Mouse (Mus musculus) testis, postnatal 10 days (tissue): ENCODE data around the gene Aacs.
A peak's percentile ranks its signal among the peaks of the same experiment; 100 is the strongest.
"Not testable (repeated sequence)": the region's sequence is repeated elsewhere in the genome, so short reads cannot be mapped to it uniquely, and the experiment has no call there.

ENCODE experiments used
- DNase-seq: peaks from one replicate; pipeline ENCODE4 v3.0.0; 2021; ENCODE audit warnings: low spot score

Aacs gene

GRCm38 (mm10) chr5:125465701-125466106 is 9.9 kb upstream of the Aacs start:
- DNase-seq: peak; percentile 94

DNA sequence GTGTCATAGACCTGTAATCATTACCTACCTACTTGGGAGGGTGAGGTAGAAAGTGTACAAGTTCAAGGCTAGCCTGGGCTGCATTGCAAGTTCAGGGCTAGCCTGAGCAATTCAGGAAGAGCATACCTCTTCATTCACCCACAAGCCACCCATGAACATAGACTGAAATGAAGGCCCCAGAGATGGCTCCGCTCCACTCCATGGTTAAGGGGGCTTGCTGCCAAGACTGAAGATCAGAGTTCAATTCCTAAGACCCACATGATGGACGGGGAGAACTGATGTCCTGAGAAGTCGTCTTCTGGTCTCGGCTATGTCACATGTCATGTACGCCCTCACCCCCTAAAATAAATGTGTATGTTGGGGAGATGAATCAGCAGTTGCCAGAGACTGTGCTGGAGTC is 9.1 kb upstream of the Aacs start:
- DNase-seq: no peak

GRCm38 (mm10) chr5:125467261-125467660 is 8.4 kb upstream of the Aacs start:
- DNase-seq: no peak

DNA sequence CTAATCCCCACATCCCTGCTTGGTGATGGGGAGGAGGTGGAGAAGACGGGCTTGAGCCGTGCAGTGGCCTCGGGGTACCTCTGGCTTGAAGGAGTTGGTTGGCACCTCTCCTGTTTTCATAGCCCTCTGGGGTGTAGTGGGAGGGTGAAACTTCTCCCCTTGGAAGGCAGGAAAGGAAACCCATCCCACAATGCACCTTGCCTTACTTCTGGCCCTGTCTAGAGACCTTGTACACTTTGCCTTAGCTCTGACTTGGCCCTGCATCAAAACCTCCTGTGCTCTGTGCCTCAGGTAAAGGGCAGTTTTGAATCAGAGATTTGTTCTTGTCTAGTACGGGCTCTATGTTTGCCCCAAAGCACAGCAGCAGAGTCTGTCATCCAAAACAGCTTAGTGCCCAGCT is 4.9 kb upstream of the Aacs start:
- no peak for DNase-seq

GRCm38 (mm10) chr5:125472796-125473475 is 2.7 kb upstream of the Aacs start:
- no peak for DNase-seq

DNA sequence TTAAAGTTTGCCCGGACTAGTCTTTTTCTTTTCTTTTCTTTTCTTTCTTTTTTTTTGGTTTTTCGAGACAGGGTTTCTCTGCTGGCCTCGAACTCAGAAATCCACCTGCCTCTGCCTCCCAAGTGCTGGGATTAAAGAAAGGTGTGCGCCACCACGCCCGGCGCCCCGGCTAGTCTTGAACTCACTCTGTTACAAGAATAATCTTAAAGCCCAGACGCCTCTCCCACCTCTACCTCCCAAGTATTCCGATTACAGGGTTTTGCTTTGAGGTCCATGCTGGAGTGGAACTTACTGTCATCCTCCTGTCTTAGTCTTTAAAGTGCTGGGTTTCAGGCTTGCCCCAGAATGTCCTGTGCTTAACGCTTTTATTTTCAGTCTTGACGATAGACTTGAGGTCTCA is 584 bp upstream of the Aacs start:
- DNase-seq: no peak

DNA sequence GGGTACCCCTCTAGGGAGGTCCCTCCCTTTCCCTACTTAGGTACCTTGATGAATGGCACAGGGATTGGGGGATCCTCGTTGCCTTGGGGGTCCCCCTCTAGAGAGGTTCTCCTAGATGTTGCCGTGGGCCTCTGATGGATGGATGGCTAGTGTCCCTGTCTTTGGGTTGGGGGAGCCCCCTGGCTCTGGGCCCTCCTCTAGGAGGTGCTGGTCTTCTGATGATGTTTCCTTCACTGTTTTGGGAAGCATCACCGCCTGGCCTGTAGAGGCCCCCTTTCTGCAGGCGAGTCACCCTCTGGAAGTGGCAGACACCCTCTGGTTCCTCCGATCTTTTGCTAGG is 642 bp downstream of the Aacs start:
- DNase-seq: no peak

- no peak for DNase-seq
These were observed 1.2 kb downstream of the Aacs start for GRCm38 (mm10) chr5:125476799-125477198.

GRCm38 (mm10) chr5:125477533-125477932 is 1.9 kb downstream of the Aacs start:
- no peak for DNase-seq

DNA sequence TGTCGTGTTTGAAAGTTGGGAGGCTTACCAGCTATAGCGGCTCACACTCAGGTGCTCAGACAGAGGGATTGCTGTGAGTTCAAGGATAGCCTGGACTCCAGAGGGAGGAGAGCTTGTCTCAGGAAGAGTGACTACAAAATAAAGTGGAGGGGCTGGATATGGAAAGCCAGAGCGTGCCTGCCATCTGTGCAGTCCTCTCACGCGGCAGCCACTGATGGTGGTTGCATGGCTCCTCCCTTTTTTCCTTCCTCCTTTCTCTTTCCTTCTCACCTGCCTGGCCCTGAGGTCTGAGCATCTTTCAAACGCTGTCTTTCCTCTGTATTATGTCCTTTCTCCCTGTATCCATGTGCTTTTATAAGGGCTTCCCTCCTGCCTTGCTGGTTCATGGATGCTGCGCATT is 2.4 kb downstream of the Aacs start:
- no peak for DNase-seq

DNA sequence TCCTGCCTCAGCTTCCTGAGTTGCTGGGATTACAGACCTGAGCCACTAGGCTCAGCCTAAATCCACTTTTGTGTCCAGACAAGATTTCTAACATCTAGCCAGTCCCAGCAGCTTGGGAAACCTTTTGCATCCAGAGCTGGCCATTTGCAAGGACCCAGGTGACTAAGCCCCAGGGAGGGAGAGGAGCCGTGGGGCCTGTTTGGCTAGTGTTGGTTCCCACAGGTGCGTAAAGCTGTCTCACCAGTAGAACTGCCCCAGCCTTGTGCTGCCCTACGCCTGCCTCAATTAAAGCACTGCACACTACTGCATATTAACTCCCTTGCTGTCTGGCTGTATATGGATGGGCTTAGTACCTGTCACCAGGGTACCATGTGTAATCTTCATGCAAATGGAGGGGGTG is 3.8 kb downstream of the Aacs start:
- DNase-seq: no peak

GRCm38 (mm10) chr5:125480434-125481231 is 5.0 kb downstream of the Aacs start:
- no peak for DNase-seq

- DNase-seq: no peak
These were observed 6.9 kb downstream of the Aacs start for GRCm38 (mm10) chr5:125482474-125482873.

DNA sequence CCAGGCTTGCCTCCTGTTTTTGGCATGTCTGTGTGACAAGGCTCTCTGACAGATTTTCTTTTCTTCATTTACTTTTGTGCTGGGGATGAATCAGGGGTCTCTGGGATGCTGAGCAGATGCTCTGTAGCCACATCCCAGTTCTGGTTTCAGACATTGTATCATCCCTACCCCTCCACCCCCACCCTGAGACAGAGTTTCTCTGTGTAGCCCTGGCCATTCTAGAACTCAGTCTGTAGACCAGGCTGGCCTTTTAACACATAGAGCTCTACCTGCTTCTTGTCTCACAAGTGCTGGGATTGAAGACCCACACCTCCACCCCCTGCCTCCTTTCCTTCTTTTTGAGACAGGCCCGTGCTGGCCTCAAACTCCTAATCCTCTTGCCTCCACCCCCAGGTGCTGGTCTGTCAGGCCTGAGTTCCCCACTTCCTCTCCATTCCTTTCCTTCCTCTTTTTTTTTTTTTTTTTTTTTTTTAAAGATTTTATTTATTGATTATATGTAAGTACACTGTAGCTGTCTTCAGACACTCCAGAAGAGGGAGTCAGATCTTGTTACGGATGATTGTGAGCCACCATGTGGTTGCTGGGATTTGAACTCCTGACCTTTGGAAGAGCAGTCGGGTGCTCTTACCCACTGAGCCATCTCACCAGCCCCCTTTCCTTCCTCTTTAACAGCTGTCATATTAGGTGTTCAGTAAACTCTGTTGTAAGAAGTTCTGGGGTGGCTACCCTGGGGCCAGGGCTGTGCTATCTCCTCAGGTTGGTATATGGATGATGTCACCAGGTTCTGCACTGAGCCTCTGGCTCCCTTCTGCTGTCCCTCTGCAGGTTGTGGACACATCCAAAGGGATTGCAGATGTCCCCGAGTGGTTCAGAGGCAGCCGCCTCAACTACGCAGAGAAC is 8.3 kb downstream of the Aacs start:
- DNase-seq: no peak

DNA sequence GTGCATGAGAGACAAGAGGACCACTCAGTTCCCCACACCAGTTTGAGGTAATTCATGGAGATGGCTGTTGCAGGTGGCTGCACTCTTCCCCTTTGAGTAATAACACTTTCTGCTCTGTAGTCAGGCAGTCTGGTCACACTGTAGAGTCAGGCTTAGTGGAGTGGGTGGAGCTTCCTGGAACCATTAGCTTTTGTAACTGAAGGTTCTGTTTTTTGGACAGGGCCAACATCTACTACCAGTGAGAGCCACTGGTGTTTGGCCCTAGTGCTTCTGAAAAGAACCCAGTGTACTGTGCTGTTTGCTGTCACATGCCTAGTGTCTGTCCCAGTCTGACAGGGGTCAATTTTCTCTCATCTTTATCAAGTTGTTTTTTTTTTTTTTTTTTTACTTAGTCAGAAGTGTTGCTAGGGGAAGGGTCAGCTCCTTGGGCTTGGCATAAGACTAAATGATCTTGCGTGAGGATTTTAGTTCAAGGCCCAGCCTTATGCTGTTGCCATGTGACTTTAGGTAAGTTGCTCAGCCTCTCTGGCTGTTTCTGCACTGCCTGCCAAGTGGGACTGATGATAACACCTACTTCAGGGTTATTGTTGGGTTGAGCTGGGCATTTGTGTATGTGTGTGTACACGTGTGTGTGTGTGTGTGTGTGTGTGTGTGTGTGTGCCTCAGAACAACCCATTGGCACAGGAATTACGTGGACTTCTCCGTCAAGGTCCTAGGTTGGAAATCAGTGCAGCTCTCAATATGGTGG is 9.6 kb downstream of the Aacs start:
- DNase-seq: no peak

DNA sequence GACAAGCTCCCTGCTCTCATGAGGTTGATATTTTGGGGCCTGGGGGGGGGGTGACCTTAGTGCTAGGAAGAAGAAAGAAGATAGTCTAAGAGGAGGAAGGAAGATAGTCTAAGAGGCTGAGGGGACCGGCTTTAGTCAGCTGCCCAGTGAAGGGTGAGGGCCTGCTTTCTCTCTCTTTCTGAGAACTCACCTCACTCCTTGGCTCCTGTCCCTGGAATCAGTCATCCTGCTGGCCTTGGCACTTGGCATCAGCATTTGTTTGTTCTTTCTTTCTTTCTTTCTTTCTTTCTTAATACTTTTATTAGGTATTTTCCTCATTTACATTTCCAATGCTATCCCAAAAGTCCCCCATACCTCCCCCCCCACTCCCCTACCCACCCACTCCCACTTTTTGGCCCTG is 10.5 kb downstream of the Aacs start:
- no peak for DNase-seq

- no peak for DNase-seq
These were observed 11.9 kb downstream of the Aacs start for GRCm38 (mm10) chr5:125487375-125488115.

DNA sequence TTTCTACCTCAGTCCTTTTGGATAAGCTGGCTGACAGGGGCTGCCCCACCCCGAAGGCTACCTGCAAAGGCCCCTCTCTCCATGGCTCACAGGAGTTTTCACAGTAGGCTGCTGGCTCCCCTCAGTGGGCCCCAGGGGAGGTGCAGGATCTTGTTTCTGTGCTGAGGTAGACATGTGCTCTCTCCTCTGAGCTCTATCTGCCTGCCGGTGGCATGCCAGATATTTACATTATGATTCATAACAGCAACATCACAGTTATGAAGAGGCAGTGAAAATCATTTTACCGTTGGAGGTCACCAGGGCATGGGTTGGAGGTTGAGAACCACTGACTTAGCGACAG is 12.5 kb downstream of the Aacs start:
- no peak for DNase-seq

- DNase-seq: not testable (repeated sequence)
These were observed 13.3 kb downstream of the Aacs start for GRCm38 (mm10) chr5:125488953-125489352.

GRCm38 (mm10) chr5:125491107-125491506 is 15.5 kb downstream of the Aacs start:
- DNase-seq: no peak

DNA sequence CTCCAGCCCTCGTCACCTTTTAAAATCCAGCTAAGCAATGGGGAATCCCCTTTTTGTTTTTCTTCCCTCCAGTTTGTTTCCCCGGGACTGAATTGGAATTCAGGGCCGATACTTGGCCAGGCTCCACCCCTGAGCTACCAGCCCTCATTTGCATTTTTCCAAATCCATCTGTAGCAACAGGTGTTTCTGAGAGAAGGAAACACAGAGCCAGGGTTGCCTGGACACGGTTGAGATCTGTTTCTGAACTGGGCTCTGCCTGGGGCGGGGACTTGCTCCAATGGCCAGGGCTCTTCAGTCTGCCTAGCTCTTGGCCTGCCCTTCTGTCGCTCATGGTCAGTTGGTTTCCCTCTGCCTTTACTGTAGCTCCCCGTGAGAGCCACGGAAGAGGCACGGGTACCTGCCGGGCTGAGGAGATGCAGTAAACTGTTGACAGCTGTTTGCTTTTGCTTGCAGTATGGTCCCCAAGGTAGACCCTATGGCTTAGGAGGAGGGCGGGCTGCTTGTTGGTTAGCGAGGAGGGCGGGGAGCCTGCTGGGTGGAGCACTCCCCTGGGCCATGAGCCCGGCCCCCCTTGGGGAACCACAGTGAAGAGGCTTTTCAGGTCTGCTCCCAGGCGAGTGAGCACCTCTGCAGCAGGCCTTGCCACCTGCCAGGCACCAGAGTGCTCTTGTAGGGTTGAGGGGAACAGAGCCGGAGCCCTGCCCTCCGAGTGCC is 16.9 kb downstream of the Aacs start:
- no peak for DNase-seq
